Mouse (Mus musculus): Measurements from ENCODE around the gene Lrrc25.

Lrrc25 gene

DNA sequence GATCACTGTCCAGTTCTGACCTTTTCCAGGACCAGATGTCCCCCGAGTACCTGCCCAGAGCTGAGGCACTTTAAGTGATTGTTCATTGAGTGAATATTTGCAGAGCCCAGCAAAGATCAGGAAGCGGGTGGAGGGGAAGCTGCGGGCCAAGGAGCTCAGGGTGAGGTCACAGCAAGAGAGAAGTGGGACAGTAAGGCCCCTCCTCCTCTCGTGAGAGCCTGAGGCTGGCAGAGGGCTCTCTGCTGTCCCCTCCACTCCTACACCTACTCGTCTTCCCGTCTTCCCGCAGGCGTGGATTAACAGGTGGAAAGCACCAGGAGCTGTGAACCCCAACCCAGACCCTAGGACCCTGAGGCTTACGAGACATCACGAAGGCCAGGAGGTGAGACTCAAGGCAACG is 690 bp downstream of the Lrrc25 start:
- DNase-seq (ENCODE audit: low read depth, low spot score) = no peak

DNA sequence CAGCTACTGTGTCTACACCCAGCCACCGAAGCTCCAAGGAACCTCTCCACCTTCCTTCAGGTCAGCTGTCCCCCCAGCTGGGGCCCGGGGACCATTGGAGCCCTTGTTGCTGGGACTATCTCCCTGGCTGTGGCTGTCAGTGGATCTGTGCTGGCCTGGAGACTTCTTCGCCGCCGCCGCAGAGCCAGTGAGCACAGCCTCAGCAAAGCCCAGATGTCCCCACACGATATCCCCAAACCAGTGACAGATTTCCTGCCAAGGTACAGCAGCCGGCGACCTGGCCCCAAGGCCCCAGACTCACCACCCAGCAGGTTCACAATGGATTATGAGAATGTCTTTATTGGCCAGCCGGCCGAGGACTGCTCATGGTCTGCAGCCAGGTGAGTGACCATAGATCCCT is 2.0 kb downstream of the Lrrc25 start:
- no peak for DNase-seq (ENCODE audit: low read depth, low spot score)

DNA sequence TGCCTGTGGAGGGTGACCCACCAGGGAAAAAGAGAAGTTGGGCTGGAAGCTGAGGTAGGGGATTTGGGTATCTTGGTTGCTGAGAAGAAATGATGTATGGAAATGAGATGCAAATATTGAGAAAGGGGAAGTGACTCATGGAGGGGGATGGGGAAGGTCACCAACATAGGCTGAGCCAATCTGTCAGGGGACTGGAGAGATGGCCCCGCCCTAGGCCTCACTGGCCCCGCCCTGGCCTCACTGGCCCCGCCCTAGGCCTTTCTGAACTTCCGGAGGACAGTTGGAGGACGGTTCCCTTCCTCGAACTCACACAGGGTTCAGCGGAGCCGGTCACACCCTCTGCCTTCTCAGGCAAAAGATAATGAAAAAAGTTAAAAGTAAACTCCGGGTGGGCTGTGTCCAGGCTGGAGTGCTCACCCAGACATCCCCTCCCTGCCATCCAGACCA is 3.0 kb downstream of the Lrrc25 start:
- no peak for DNase-seq (ENCODE audit: low read depth, low spot score)

DNA sequence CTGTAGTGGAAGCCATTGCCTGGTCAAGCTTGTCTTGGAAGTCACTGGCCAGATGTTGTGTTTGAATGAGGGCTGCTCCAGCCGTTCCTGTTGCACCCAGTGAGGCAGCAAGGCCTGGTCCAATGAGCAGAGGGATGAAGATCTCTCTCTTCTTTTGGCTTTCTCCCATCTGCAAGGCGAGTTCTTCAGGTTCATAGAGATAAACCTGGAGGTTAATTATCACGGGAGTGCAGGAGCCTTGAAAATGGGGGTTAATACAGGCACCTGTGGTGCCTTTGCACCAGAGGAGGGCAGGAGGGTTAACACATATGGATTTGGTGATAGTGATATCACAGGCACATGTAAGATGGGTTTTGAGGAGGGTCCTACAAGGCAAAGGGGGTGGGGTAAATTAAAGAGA is 6.3 kb downstream of the Lrrc25 start:
- DNase-seq (ENCODE audit: low read depth, low spot score) = no peak

DNA sequence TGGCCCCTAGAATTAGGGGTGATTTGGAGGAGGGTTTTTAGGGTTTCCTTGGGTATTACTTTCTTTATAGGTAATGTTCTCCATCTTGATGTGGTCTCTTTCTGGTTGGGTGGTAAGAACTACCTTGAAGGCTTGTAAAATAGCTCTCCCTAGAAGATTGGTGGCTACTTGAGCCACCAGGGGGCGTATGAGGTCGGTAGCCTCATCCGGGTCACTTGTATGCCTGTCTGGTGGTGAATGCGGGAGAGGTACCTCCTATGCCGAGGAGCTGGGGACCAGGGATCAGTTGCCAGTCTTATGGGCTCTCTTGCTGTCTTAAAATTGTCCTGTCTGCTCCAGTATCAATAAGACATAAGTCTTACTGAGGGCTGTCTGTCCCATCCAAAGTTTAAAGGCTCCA is 9.1 kb downstream of the Lrrc25 start:
- no peak for DNase-seq (ENCODE audit: low read depth, low spot score)

DNA sequence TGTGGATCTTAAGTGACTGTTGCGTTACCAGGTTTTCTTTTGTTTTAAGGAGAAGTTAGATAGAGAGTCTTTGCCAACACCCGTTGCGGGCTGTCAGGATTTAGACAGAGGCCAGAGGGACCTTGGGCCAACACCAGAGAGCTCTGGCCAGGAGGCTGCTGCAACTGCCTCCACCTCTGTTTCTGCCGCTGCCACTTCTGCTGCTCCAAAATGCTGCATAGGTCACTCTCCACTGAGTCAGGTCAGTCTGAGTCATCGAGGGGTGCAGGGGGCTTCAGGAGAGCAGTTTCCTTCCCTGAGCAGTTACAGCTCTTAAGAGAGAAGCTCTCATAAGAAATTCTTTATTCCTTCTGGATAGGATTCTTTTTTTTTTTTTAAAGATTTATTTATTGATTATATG is 11.1 kb downstream of the Lrrc25 start:
- DNase-seq (ENCODE audit: low read depth, low spot score) = no peak

DNA sequence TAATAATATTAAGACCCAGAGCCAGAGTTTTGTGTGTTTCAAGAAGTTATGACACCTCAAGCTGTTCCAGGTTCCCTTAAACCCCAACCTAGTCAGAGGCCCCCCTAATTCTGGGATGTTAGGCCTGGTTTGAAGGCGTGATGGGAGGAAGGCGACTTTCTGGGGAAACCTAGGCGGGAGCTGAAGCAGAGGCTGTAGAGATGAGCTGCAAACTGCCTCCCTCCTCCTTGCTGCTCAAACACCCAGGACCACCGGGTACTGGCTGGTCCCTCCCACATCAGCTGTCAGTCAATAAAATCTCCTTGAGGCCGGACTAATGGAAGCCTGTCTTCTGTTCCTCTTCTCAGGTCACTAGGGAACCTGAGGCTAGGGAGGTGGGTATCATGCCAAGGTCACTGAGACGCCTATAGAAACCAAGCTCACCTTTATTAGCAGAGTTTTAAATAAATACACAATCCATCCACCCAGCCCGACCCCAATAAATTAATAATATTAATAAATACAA is 13.1 kb downstream of the Lrrc25 start:
- no peak for DNase-seq (ENCODE audit: low read depth, low spot score)

DNA sequence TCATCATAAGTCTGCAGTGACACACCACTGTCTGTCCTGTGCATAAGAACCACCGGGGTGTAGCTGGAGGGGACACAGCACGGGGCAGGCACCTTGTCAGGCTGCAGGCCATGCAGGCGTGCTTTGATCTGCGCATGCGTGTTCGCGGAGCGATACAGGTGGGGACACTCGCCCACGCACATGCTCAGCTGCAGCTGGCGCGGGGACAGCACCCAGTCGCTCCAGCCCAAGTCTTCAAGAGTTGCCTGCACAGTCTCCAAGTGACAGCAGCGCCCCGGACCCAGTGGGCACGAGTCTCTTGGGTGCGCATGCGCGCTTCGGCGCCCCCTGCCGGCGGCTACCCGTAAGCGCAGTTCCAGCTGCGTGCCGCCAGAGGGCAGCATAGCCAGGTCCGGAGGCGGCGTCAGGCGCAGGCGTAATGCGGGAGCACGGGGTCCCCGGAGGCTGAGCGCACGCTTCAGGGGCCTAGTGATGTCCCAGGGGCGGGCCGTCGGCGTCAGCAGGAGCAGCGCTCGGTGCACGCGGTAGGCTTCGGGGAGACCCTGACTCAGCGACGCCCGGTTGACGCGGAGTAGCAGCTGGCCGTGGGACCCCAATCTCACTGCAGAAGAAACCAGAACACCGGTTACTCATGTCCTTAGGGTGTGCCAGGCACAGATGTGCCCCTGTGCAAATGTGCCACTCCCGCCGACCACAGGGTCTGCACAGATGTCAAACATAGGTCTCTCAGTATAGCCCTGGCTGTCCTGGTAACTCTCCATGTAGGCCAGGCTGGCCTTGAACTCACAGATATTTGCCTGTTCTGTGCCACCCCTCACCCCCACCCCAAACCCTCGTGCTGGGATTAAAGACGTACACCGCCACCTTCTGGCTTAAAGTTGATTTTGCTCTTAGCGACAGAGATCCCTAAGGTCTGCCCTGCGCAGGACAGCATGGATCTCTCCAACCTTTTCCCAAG is 13.9 kb downstream of the Lrrc25 start:
- peak; percentile 94 for DNase-seq (ENCODE audit: low read depth, low spot score)

DNA sequence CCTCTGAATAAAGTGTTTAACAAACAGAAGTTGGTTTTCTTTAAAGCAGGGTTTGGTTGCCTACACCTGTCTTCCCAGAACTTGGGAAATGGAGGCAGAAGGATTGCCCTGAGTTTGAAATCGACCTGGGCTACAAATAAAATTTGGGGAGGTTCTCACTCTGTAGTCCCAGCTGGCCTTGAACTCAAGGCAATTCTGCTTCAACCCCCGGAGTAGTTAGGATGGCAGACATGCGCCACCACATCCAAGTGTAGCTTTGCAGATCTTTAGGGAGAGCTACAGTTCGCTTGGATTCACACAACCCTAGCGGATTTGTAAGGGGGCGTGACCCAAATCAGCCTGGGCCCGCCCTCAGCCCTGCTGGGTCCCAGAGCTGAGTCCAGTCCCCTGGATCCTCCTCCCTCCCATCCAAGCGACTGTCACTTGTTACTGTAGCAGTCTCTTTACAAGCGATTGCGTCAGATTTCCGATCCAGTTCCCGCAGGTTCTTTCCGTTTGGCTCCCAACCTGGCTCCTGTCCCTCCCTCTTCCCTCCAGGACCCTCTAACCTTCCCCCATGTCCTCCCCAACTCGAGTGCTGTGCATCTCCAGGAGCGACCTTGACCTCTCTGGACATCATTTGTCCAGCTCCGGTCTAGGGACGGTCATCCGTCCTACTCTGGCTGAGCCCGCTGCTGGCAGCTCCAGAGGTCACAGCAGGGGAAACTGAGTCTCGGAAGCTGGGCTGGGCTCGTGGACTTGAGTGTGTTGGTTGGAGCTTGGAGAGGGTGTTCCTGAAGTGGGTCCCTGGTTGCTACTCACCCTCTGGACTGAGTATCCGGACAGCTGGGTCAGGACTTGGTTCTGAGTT is 14.8 kb downstream of the Lrrc25 start:
- DNase-seq (ENCODE audit: low read depth, low spot score) = peak; percentile 66

DNA sequence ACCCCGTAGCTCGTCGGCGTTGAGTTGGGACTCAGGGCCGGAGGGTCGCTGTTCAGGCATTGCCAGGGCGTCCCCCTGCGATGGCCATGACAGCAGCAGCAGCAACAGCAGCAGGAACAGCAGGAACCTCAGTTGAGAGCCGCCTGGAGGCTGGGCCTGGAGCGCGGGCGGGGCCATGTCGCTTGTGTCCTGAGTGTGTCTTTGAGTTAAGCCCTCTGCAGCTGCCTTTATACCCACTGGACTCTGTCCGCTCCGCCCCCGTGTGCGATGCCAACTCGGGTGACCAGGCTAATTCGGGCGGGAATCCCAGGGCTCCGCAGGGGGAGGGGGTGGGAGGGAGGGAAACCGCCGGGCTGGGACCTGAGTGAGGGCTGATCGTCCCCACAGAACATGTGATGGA is 15.5 kb downstream of the Lrrc25 start:
- DNase-seq (ENCODE audit: low read depth, low spot score) = no peak

DNA sequence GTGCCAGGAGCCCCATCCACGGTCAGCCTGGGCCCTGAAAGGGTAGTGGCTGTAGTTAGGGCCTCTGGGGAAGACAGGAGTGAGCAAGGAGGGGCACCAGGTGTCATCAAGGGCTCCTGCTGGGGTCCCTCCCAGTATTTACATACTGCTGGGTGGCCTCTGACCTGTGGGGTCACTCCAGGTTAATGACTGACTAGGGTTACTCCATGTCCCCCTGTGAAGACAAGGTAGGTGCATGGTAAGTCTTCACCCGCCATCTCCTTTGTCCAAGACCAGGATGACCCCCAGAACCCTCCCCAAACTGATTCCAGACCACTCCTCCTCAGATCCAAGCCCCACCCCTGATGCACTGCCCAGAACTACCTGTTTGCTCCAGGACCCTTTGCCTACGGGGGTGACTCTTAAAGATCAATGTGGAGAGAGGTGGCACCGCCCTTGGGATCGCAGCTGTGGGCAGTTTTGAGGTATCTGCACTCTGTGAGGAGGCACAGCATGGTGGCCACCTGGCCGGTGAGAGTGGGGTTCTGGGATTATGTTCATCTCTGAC is 16.5 kb downstream of the Lrrc25 start, which contains the start of gene Gdf15:
Gdf15 (minus strand) TSS at position 111 of the 547 bp plus-strand sequence.
- no peak for DNase-seq (ENCODE audit: low read depth, low spot score)

DNA sequence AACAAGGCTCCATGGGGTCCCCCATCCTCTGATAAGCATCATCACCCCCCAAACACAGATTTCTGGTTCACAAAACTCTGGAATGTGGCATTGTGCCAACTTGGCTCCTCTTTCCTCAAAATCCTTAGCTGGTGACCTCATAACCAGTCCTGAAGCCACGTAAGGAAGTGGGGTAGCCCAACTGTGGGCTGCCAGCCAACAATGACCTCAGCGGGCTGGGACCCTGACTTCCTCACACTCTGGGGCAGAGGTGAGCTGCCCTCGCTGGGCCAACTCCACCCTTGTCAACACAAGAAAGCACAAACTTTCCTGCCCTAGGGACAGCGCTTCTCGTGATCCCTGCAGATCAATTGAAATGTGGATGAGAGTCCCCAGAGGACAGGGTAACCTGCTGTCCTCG is 18.1 kb downstream of the Lrrc25 start:
- no peak for DNase-seq (ENCODE audit: low read depth, low spot score)

DNA sequence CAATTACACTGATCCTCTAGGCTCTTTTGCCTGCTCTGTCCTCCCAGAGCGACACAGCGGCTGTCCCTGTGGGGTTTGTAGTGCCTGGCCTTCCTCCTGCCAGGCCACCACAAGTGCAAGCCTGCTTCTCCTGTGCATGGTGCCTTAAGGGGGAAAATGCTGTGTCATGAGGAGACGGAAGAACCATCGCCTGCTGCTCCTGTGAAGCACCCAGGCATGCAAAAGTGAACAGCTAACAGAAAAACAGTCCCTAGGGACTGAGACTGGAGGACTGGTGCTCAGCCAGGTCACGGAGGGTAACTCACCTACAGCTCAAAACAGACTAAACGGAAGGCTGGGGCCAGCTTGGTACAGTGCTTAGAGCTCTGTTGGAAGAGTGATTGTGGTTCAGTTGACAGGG is 19.6 kb downstream of the Lrrc25 start:
- DNase-seq (ENCODE audit: low read depth, low spot score) = no peak

DNA sequence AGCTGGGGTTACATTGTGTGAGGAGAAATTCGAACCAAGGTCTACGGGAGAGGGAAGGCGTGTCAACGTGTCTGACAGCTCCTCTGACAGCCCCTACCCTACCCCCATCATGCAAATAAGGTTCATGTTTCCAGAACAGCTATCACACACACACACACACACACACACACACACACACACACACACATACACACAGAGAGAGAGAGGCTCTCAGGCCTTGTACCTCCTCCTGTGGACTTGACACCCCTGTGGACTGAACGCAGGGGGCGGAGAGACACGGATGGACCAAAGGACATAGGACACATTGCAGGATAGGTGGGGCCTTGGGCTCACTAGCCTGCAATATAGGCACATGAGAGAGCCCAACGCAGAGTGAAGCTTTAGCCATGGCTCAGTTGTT is 20.9 kb downstream of the Lrrc25 start:
- no peak for DNase-seq (ENCODE audit: low read depth, low spot score)

DNA sequence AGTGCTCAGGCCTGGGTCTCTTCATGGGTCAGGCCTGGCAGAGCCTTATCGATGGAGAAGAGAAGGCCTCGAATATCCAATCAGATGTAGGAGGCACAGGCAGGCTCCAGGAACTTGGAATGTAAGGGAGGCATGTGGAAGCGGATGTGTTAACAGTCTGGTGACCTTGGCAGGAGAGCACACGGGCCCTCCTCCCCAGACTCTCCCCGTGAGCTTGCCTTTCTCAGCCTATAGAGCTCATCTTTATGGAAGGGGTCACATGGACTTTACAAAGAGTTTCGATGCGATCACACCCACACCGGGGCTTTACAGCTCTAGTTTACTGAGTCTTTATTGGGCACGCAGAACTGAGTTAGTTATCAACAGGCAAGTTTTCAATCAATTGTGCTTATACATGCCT is 22.8 kb downstream of the Lrrc25 start:
- DNase-seq (ENCODE audit: low read depth, low spot score) = no peak

DNA sequence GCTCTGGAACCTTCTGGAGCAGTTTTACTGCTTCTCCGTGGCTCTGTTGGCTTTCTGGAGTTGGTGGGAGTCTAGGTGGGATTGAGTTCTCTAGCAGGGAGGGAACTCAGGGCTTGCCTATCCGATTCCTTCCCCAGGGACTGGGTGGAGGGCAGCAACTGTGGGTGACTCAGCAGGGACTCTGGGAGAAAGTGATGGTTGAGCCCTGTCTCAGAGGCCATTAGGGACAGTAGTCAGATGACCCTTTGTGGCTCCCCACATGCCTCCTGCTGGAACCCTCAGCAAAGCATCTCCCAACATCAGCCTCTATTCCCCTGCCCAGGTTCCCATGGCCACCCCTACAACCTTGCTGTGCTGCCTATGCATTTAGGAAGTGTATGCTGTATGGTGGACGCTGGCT is 27.1 kb downstream of the Lrrc25 start:
- DNase-seq (ENCODE audit: low read depth, low spot score) = no peak

DNA sequence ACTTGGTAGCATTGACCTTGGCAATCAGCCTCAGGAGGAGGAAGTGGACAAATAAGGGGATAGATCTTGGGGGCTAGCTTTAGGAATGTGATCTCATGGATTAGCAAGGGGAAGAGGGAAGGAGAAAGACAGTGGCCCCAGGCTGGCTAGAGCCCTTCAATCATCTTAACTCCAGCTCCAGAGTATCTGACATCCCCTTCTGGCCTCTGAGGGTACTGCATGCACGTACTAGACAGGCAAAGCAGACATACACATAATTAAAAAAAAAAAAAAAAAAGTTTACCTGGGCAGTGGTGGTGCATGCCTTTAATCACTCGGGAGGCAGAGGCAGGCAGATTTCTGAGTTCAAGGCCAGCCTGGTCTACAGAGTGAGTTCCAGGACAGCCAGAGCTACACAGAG is 28.1 kb downstream of the Lrrc25 start:
- DNase-seq (ENCODE audit: low read depth, low spot score) = no peak

DNA sequence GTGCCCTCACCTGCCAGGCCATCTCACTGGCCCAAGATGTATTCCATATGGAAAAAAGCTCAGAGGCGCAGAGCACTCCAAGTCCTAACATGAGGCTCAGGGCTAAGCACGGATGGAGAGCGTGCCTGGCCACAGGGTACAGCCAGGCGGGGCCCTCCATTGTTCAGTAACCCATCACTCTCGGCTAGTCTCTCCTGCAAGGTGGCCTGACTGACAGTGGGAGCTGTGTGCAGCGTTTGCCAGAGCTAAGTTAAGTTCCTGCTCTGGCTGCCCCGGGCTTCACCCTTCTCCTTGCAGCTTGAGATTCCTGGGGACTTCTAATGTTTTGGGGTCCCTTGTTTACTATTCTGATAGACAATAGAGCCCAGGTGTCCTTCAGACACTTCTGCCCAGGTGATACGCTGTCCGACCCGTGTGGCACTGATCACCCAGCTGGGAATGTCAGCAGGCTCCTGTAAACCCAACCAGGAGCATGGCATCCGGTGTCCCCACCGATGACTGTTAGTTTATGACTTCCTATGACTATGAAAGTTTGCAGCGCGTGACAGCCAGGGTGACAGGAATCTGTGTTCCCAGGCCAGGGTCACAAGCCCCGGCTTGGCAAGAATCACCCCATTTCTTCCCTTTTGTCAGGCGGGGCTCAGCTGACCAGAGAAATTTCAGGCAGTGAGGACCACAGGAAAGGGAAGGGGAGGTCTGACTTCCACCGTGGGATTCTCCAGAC is 29.7 kb downstream of the Lrrc25 start:
- no peak for DNase-seq (ENCODE audit: low read depth, low spot score)

DNA sequence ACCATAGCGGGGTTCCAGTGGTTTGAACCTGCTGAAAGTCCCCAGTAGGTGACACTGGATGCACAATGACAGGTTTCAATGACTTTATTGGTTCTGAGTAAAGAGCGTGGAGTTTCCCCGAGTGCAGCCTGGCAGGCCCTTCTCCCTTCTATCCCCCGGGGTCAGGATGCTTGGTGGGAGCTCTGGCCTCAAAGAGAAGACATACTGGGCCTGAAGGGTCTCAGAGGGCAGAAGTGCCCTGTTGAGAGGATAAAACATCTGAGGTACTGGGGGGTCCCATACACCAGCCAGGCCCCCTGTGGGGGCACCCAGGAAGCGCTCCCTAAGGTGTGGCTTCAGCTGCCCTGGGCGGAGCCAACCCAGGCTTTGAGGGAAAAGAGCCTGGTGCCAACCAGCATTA is 30.4 kb downstream of the Lrrc25 start:
- no peak for DNase-seq (ENCODE audit: low read depth, low spot score)

DNA sequence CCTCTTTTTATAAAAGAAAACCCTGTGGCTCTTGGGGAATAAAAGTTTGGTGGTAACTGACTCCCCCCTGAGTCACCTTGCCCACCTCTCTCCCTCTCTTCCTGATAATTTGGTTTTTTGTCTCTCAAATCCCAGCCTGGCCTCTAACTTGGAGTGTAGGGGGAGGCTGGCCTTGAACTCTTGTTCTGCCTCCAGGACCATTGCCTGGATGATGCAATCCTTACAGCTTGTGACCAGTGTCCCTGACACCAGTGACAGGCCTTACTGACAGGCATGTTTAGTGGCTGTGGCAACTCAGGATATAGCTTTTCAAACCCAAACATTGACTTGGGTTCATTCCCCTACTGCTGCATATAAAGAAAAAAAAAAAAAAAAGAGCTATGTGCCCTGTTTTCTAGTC is 30.8 kb downstream of the Lrrc25 start:
- DNase-seq (ENCODE audit: low read depth, low spot score) = no peak

Measured in mesoderm, embryonic 11.5 days (tissue).